Mouse (Mus musculus): ENCODE measurements around the gene 2310034G01Rik.
A peak's percentile ranks its signal among the peaks of the same experiment; 100 is the strongest.

Gene 2310034G01Rik

DNA sequence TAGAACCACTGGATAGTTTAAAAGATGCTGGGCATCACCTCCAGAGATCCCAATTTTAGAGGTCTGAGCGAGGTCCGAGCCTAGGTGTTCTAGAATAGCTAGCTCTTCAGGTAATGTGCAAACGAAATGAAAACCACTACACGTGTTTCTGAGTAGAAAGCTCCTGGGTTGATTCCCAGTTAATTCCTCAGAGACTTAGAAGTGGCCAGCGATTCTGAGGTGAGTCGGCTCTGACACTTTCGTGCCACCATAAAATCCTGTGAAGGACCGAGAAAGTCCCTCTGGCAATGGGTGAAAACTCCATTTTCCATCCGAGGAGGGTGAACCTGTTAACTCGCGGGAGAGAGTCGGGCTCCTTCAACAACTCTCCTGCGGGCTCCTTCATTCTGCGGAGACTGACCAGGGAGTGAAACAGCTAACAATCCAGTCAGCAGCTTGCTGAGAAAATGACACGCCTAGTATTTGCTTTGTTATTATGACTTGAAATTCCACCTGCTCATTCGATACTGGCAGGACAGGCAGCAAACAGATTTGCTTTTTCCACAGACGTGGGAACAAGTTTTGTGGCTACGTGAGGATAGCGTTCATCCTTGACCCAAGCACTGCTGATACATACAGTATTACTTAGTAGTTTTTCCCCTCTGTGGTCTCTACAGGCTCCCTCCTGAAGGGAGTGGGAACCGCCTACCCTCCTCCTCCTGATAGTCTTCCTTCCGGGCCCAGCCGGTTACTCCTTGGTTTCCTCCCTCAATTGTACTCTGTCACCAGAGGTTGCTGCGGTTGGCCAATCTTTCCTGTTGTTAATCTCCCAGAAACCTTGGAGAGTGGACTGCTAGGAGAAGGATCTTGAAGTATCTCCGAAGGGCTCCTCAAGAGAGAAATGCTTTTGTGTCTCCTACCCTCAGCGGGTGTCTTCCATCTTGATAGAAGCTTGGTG, 7.5 kb upstream of the 2310034G01Rik start:
- DNase-seq (ENCODE audit: low read depth): no peak

GRCm38 (mm10) chr19:46356701-46357138, 6.6 kb upstream of the 2310034G01Rik start:
- peak; percentile 71 for DNase-seq (ENCODE audit: low read depth)

GRCm38 (mm10) chr19:46349550-46349949, 552 bp downstream of the 2310034G01Rik start:
- no peak for DNase-seq (ENCODE audit: low read depth)

- peak; percentile 87 for DNase-seq (ENCODE audit: low read depth)
Observed at GRCm38 (mm10) chr19:46348761-46349458, 1.2 kb downstream of the 2310034G01Rik start.

DNA sequence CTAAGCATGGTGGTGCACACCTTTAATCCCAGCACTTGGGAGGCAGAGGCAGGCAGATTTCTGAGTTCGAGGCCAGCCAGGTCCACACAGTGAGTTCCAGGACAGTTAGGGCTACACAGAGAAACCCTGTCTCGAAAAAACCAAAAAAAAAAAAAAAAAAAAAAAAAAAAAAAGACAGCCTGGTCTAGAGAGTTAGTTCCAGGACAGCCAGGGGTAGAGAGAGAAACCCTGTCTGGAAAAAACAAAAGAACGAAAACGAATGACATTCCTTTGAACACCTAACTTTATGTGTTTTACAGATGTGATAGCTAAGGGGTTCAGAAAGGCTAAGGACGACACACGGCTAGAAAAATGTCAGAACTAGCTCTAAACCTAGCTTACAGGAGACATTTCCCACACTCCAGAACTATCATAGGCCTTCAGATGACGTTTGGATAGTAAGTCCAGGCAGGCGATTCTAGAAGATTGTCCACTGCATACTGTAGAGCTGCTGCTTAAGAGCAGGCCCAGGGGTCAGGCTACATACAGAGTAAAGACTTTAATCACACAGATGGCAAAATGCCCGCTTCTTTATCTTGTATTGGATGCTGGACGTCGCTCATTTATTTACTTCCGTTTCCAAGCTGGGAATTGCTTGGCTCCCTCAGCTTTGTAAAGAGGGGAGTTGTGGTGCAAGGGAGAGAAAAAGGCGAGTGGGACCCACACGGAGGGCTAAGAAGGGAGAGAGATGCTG, 2.0 kb downstream of the 2310034G01Rik start:
- DNase-seq (ENCODE audit: low read depth): peak; percentile 63

DNA sequence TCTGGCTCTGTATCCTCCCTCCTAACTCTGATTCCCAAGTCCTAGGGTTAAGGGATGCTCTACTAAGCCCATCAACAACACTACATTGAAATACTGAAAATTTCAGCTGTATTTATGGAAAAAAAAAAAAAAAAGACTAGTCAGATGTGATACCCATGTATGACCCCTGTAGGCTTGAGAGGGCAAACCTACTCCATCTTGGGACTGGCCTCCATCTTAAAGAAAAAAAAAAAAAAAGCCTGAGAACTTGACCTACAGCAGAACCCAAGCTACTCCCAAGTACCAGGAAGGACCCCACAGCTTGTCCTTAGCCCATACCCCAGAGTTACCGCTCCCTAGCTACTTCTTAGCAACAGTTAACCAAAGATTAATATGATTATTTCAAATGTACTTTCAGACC, 3.0 kb downstream of the 2310034G01Rik start:
- DNase-seq (ENCODE audit: low read depth): no peak

DNA sequence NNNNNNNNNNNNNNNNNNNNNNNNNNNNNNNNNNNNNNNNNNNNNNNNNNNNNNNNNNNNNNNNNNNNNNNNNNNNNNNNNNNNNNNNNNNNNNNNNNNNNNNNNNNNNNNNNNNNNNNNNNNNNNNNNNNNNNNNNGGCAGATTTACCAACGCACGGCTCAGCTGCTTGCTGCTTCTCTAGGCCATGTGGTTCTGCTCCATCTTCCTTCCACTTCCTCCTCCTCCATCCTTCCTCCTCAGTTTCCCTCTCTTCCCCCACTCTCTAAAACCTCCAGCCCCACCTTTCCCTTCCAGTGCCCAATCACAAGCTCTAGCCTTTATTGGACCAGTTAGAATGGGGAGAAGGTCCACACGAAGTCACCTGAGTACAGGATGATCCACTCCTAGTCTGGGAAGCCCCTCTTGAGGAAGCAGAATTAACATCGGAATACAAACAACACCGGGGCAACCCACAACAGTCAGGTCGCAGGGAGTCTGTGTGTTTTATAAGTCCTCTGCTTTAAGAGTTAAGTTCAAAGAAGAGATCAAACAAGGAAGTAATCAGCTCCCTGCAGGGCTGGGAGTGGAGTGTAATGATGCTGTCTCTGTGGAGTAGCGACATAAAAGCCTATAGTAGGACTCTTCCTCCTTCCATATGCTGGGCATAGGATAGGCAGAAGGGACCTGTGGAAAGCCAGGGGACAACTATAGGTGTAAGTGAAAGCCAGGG, 5.2 kb downstream of the 2310034G01Rik start:
- no peak for DNase-seq (ENCODE audit: low read depth)

GRCm38 (mm10) chr19:46339287-46339971, 10.7 kb downstream of the 2310034G01Rik start:
- DNase-seq (ENCODE audit: low read depth): peak; percentile 85

- no peak for DNase-seq (ENCODE audit: low read depth)
Observed at GRCm38 (mm10) chr19:46338942-46339286, 11.2 kb downstream of the 2310034G01Rik start.

DNA sequence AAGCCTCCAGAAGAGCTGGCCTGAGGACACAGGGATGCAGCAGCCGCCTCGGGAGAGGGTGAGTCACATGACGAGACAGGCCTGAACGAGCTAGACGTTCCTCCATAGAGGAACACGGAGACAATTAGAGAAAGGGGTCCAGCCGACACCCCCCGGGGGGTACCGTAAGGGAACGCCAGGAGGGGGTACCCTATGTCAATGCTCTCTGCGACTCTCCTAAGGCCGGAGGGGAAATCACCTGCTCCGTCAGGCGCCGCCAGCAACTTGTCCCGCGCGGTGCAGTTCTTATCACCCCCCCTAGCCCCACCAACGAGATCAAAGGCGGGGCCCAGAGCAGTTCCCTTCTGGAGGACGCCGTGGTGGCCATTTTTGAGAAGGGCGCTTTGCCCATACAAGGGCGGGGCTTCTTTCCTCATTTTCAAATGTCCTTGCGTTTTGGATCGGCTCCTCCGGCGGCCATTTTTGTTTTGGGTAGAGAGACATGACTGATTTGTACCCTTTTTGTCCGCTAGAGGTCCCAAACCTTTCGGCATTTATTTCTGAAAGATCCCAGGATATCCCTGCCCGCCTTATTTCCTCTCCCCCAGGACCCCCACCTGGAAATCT, 11.7 kb downstream of the 2310034G01Rik start, which contains the start of gene Cuedc2:
Cuedc2 (minus strand) TSS at position 372 of the 606 bp plus-strand sequence.
- DNase-seq (ENCODE audit: low read depth): peak; percentile 99

DNA sequence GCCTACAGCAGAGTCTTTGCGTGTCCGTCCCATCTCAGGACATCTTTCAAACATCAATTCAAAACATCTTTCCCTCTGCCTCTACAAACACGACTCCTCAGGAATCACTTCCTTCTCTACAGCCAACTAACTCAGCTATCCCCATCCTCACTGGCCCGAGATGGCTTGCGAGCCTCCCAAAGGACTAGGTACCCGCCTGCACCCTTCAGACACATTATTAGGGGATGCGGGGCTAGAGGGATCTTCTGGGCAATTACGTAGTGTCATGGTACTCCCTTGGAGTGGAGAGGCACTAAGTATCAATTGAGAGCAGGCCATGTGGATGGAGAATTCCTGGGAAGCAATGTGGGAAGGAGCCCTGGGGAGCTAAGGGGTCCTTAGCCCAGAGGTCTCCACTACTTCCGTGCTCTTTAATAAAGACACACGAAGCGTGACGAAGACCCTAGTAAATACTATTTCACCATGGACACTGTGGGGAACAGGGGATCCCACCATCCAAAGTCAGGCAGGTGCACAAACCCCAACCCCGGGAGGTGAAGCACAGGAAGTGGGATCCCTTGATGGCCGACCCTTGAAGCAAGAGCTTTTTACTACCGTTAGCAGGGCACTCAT, 12.3 kb downstream of the 2310034G01Rik start:
- DNase-seq (ENCODE audit: low read depth): no peak

- DNase-seq (ENCODE audit: low read depth): no peak
Observed at GRCm38 (mm10) chr19:46333906-46334305, 16.2 kb downstream of the 2310034G01Rik start.

DNA sequence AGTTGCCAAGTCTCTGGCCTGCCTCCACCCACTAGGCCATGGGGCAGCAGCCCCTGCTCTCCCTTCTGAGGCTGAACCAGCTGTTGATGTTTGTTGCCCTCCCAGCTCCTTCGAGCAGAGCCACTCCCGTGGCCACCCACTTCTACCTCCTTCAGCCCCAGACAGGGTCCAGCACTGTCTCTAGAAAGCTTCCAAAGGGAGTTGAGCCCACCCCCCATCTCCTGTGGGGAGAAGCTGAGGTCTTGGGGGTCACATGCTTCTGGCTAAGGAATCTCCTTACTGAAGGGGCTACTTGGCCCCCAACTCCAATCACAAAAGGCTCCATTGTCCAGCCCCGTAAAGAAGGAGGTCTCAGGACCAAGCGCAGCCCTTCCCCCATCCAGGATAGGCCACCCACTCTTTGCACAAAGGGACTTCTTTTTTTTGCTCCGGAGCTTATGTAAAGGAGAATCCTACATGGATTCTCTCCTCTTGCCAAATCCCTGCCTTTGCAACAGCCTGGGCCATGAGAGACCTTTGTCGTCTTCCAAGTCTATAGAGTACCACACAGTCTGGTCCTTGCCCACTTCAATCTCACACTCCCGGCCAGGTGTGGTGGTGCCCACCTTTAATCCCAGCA, 17.3 kb downstream of the 2310034G01Rik start:
- no peak for DNase-seq (ENCODE audit: low read depth)

DNA sequence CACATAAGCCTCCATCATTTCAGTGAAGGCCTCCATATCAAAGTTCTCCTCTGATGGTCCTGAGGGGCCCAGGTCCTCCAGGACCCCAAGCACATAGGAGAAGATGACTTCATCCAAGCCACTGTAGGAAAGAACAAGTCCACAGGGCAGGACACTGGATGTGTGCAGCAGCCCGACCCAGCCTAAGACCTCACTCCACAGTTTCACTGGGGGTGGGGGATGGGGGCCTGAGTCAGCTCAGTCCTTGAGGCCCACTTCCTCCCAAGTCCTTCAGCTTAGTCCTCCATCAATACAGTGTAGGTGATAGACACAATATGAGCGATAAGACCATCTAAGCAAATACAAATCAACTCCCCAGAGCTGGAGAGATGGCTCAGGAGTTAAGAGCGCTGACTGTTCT, 18.2 kb downstream of the 2310034G01Rik start:
- DNase-seq (ENCODE audit: low read depth): no peak

- no peak for DNase-seq (ENCODE audit: low read depth)
Observed at GRCm38 (mm10) chr19:46331326-46331725, 18.8 kb downstream of the 2310034G01Rik start.

DNA sequence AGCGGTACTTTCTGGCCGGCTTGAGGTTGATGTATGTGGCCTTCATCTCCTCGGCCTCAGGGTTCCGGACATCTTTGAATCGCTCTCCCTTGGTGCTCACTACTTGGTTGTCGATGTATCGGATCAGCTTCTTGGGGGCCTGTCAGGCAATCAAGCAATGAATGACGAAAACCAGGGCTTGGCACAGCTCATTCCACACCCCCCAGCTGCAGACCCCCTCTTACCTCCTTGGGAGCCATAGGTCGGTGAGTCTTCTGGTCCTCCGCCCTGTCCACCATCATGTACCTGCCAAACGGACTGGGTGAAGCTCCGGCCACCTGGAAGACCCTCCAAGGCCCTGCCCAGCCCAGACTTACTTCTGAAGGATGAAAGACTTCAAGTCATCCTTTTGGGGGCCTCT, 19.4 kb downstream of the 2310034G01Rik start:
- DNase-seq (ENCODE audit: low read depth): no peak

GRCm38 (mm10) chr19:46329951-46330350, 20.2 kb downstream of the 2310034G01Rik start:
- DNase-seq (ENCODE audit: low read depth): peak; percentile 96

- DNase-seq (ENCODE audit: low read depth): peak; percentile 49
Observed at GRCm38 (mm10) chr19:46329031-46329641, 21.0 kb downstream of the 2310034G01Rik start.

Measured in NIH3T3 (cell line).